Mouse (Mus musculus) layer of hippocampus, adult 9-11 months (tissue): ENCODE data around the gene Tfam.

Experiments used
- DNase-seq: peaks from one replicate; pipeline ENCODE4 v3.0.0; 2022

The Tfam gene

DNA sequence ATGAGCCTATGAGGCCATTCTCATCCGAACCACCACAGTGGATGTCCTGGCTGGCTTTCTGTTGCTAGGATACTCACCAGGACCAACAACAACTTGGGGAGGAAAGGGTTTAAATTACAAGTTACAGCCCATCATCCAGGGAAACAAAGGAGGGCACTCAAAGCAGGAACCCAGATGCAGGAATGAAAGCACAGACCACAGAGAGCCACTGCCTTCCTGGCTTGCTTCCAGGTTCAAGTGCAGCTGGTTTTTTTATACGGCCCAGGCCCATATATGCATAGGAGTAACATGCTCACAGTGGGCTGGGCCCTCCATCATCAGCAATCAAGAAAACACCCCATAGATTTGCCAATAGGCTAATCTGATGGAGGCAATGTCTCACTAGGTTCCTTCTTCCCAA lies 15.4 kb downstream of the Tfam start:
- no peak for DNase-seq

DNA sequence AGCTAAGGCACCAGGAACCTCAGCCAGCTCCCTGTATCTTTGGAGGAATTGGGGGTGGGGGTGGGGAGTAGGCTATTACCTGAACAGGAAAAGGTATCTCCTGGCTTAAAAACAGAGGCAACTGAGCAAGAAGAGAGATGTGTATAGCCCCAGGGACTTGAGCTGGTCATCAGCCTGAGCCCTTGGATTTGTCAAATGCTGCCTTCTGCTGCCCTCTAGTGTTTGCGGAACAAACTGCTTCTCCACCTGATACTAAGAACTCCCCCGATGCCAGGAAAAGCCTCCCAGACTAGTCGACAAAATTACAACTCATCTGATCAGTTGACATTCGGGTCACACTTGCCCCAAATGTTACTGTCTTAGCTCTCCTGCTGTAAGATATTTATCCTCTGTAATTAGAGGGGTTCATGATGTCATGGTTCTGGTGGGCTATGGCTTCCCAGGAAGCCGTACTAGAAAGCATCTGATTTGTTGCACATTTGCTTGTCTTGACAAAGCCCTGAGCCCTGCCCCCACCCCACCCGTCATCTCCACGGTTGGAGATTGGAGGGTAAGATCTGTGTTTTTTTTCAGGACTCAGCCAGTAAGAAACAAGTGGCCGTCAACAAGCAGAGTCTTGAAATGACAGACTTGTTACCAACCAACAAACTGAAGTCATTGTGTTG lies 19.7 kb downstream of the Tfam start:
- peak; percentile 81 for DNase-seq

DNA sequence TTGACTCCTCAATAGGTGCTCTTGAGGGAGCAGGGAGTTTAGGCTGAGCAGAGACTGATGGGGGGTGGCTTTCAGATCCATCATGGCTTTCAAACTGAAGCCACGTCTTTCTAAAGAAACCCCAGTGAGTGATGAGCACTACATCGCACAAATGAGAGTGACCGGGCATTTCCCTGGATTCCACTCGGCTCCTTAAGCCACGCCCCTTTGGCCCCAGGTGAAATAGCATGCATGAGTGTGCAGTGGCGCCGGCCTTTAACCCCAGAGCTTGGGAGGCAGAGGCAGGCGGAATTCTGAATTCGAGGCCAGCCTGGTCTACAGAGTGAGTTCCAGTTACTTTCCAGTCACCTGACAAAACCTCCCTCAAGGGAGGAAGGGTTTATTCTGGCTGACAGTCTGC lies 22.1 kb downstream of the Tfam start:
- no peak for DNase-seq

DNA sequence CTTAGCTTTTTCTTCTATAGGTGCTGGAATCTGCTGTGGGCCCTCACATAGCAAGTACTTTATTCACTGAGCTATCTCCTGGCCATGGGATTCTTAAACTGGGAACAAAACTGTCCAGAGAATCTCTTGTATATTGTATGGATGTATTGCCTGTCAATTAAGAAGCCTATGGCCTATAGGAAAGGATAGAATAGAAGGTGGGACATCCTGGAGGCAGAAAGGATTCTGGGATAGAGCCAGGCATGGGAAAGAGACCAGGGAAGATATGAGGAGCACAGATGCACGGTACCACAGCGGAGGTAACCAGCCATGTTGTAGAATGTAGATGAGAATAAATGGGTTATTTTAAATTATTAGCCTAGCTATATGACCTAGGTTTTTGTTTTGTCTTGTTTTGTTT lies 36.6 kb downstream of the Tfam start:
- no peak for DNase-seq

DNA sequence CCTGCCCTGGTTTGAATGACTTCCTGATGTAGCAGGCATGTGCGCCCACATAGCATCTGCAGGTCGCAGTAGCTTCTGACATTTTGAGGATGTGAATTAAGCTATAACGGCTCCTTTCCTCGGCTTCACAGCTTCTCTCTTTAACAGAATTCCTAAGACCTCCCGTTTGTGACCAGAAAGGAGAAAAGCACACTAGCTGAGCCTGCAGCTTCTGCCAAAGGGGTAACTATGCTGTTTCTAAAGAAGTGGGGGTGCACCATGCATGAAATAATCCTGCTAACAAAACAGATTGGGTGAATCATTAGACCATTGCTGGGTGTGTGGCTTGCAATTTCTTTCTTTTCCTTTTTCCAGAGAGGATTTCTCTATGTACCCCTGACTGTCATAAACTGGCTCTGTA lies 37.1 kb downstream of the Tfam start:
- DNase-seq, result peak; percentile 23

DNA sequence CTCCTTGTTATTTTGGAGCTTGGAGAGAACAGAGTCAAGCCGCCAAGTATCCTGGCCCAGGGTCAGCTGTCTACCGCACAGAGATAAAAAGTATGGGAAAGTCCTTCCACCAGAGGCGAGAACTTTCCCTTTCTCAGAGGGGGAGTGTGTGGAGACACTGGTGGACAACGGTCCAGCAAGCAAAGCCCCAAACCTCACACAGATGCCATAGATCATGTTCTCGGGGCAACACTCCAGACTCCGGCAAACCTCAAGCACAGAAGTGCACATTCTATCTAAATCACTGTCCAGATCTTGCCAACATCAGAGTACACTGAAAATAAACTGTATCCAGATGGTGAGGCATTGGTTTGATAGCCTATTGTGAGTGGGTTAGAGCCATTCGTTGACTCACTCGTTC lies 39.4 kb downstream of the Tfam start:
- DNase-seq, result no peak

DNA sequence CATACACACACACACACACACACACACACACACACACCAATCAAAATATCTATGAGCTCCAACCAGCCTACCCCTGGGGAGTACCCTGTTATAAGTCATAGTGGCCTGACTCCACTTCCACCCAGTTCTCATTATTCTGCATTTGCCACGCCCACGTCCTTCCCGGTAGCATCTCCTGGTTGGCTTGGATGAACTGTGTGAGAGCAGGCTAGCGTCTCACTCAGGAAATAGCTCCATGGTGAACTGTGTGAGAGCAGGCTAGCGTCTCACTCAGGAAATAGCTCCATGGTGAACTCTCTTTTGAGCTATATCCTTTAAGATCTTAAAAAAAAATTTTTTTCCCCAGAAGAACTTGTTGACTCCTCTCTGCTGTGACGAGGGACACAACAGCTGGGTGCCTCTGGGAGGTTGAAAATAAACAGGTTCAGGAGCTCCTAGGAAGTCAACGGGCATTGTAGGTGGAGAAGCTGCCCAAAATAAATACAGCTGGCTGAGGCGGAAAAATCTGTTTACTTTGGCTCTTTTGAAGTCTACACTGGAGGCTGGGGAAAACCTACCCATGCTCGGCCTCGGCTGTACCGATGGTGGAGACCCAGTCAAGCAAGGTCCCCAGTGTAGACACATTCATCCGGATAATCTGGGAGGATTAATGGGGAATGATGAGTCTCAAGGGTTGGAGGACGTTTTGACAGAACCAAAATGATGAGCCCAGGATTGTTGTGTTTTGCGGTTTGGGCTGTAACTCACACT lies 40.9 kb downstream of the Tfam start:
- DNase-seq, result no peak

DNA sequence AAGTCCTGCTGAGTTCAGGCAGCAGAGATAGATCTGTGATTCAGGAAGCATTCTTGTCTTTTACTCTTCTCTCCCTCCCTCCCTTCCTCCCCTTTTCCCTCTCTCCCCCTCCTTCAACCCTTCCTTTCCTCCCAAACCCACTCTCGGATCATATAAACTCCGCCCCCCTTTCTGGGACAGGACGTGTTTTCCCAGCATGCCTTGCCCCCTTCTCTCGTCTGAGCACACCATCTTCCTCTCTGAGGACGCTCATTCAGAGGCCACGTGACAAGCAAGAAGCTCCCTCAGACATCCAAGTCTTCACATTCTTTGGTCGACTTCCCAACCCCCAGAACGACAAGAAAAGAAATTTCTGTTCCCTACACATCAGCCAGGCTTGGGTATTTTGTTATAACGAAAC lies 42.6 kb downstream of the Tfam start:
- no peak for DNase-seq

DNA sequence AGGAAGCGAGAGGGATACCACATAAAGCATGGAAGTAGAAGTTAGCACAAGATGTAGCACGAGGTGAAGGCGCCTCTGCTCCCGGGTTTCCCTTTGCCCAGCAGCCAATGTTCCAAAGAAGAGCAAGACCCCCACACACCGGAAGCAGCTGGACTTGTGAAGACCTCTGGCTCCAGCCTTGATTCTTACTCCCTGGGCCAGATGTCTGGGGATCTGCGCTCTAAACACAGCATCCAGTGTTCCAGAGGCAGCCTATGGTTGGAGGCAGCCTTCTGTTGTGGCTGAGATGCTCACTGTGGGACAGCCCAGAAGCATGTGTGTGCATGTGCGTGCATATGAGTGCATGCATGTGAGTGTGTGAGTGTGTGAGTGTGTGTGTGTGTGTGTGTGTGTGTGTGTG lies 43.4 kb downstream of the Tfam start:
- no peak for DNase-seq

DNA sequence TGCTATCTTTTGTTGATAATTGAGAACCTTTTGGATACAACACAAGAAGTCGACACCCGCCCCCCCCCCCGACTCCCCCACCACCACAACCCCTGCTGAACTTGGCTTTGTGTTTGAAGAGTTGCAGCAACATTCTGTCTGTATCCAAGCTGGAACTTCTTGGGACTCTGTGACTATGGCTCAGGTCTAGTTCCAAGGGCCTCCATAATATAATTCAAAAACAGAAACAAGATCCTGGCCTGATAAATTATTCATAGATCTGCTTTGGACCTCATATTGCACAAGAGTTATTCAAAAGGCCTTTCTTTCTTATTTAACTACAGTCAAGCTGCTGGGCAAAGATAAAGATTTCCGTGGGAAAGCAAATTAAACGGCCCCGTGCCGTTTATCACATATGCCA lies 44.8 kb downstream of the Tfam start:
- no peak for DNase-seq

DNA sequence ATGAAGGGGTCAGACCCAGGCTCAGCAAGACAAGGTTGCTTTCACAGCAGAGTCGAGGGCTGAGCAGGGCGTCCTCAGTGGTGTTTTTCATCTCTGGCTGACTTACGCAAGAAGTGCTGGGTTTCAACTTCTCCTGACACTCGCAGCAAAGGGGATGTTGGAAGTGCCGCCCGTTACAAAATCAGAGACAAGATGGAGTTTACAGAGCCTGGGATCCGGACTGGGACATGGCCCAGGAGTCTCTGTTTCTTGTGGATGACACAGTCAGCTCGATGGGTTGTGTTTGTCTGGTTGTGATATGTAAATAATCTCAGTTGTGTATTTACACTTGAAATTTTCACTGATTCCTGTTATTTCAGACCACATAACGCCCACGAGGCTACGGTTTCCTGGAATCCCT lies 45.2 kb downstream of the Tfam start:
- DNase-seq, result no peak

DNA sequence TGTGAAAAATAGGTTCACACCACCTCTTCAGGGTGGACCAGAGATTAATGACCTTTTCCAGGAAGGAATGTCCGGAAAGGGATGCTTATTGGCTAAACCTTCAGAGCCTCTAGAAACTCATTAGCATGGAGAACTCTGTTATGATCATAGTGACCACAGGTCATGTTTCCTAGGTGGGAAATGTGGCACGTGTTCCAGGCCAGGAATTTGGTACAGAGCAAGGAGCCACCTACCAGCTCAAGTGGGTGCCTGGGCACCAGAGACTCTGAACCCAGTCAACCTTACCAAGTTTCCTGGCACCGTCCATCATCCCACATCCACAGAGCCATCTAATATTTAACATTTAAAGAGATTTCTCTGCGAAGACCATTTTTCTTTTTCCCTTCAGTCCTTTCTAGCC lies 49.4 kb downstream of the Tfam start:
- DNase-seq, result no peak

DNA sequence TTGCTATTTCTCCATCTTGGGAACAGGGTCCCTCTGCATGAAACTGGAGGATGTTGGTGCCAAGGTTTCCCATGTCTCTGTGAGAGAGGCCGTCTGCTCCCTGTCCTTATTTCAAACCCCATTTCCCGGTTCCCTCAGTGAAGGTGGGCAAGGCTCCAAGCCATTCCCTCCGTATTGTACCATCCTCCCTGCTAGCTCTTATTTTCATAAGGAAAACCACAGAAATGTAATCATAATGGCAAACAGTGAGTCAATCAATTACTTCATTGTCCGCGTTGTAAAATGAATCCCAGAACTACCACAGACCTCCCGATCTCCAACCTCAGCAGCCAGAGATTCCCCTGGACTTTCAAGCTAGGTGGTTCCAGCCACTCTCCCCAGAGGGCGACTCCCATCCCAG lies 53.0 kb downstream of the Tfam start:
- DNase-seq, result no peak

DNA sequence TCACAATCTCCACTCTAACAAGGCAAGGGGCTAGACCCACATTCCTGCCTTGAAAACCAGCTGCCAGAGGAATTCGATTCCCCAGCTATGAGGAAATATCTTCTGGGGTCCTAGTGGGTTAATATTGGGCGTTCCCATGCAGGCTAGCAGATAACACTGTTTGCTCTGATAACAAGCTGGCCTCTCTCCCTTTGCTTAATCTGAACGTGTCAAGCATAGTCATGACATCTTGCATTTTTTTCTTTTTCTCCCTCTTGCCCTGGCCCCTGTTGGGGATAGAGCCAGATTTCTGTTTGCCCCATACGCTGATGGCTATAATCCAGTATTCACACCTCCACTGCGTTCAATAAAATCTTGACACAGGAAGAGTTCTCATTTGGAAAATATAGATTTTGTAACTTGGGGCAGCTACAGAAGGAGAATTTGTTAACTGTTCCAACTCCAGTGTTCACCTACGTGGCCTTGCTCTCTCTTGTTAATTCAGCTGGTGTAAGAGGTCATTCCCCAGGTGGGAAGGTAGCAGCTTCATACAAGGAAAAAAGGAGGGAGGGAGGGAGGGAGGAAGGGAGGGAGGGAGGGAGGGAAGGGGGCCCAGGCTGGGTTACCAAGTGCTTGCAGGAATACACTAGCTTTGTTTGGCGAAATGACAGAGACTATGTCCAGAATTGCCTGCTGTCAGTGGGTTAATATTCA lies 54.6 kb downstream of the Tfam start:
- DNase-seq, result no peak

DNA sequence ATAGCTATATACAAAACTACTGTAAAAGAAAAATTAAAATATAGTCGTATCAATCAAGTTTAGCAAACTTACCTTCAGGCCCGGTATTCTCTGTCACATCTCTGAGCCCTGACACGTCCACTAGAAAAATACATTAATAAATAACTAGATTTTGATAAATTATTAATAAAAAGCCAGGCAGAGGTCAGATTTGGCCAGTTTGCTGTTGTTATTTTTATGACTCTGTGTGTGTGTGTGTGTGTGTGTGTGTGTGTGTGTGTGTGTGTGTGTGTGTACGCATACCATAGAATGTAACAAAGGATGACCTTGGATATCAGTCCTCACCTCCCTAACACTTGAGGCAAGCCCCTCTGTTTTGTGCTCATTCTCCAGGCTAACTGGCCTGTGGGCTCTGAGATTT lies 56.1 kb downstream of the Tfam start:
- no peak for DNase-seq

DNA sequence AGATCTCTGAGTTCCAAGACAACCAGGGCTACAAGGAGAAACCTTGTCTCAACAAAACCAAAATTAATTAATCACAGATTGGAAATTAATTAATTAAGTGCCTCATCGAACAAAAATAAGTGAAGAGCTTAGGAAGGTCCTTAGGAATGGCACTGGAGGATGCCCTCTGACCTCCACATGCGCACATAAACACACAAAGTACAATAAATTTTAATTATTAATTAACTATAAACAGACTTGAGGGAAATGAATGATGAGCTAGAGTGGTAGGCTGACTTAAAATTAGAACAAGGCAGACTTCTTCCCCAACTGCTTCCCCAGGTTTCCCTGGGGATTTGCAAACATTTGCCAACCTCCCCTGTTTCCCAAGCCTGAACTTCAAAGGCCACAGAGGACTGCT lies 57.0 kb downstream of the Tfam start:
- no peak for DNase-seq

DNA sequence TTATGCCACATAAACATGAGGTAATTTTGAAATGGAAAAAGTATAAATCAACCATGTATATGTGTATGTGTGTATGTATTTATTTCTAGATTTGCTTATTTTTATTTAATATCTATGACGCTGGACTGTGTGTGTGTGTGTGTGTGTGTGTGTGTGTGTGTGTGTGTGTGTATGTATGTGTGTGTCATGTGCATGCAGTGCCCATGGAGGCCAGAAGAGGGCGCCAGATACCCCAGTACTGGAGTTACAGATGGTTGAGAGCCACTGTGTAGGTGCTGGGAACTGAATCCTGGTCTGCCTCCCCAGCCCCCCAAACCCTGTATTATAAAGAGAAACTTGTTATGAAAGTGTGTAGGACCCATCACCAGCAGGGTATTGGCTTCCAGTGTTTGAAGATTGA lies 58.0 kb downstream of the Tfam start:
- DNase-seq, result no peak

DNA sequence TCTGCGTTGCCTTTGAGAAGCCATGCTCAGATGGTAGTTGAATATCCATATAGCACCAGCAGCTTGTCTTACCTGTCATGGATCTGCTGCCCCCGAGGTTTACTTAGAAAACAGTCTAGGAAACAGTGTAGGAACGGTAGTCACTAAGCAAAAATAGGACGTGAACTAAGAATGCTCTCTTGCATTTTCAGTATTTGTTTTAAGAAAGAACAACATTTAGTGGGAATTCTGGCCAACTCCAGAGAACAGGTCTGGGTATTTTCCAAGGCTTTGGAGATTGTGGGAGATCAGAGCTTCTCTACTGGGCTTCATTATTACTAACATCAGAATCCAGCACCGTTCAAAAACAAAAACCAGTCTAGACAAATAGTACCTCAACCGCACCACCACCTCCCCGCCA lies 60.9 kb downstream of the Tfam start:
- DNase-seq, result no peak

DNA sequence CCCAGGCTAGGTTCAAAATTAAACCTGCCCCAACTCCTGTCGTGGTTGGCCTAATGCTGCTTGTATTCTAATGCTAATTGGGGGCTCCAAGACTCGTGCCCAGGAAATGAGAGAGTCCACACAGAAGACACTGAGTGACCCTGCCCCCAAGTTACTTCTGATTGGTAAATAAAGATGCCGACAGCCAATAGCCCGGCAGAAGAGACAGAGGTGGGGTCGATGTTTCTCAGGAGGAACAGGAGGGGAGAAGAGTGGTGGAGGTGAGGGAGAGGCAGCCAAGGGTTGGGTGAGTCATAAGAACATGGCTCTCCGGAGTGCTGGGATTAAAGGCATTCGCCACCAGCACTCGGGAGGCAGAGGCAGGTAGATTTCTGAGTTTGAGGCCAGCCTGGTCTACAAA lies 61.7 kb downstream of the Tfam start:
- DNase-seq, result no peak
